Mouse (Mus musculus) hindbrain, embryonic 11.5 days (tissue): Measurements from ENCODE around the gene Gjd3. TPM values are rescaled to one million over a fixed set of nuclear protein-coding genes. Genes with fewer than 3 reads are reported as not detected.

ENCODE experiments used
- ATAC-seq: fragments of 200-750 bp; cut with Nextera tagmentation; 2 replicates; pipeline ENCODE4 v1.8.0; 2017; ENCODE audit warnings: mild to moderate bottlenecking, moderate TSS enrichment, moderate library complexity; ENCODE audit not compliant: low FRiP score
- DNase-seq: peaks from one replicate; pipeline ENCODE4 v3.0.0-alpha.2; 2015; ENCODE audit warnings: low spot score
- H3K27ac ChIP-seq: fragments of 300-500 bp; sonication (generic); 2 replicates; pipeline ENCODE4 v1.5.1; 2014; ENCODE audit warnings: mild to moderate bottlenecking, low read depth, low read length
- H3K27me3 ChIP-seq: fragments of 300-500 bp; sonication (generic); 2 replicates; pipeline ENCODE4 v1.6.1; 2014; ENCODE audit warnings: mild to moderate bottlenecking, low read length, moderate library complexity, mixed read lengths; ENCODE audit not compliant: control insufficient read depth, insufficient read depth
- H3K36me3 ChIP-seq: fragments of 300-500 bp; sonication (generic); 2 replicates; pipeline ENCODE4 v1.6.1; 2014; ENCODE audit warnings: mild to moderate bottlenecking, low read length, moderate library complexity, mixed read lengths; ENCODE audit not compliant: control insufficient read depth, insufficient read depth
- H3K4me1 ChIP-seq: fragments of 300-500 bp; sonication (generic); replicated peaks from 2 replicates; pipeline ENCODE4 v1.6.1; 2014; ENCODE audit warnings: low read length, mixed read lengths; ENCODE audit not compliant: control insufficient read depth, insufficient read depth
- H3K4me2 ChIP-seq: fragments of 300-500 bp; sonication (generic); replicated peaks from 2 replicates; pipeline ENCODE4 v1.6.1; 2014; ENCODE audit warnings: mild to moderate bottlenecking, low read depth, low read length
- H3K4me3 ChIP-seq: fragments of 300-500 bp; sonication (generic); 2 replicates; pipeline ENCODE4 v1.5.1; 2014; ENCODE audit warnings: low read depth, low read length
- H3K9ac ChIP-seq: fragments of 300-500 bp; sonication (generic); 2 replicates; pipeline ENCODE4 v1.6.1; 2014; ENCODE audit warnings: low read depth, low read length
- H3K9me3 ChIP-seq: fragments of 300-500 bp; sonication (generic); 2 replicates; pipeline ENCODE4 v1.6.1; 2016; ENCODE audit warnings: low read length; ENCODE audit not compliant: control insufficient read depth
- WGBS: fragments of 180-500 bp; shearing (Covaris S2); extraction: QIAGEN DNeasy Blood & Tissue Kit; methylation state at CpG from one replicate; pipeline ENCODE4 v1.1.7; 2014; 5-methylcytosine and 5-hydroxymethylcytosine counted together
- polyA plus RNA-seq: library from polyadenylated mRNA; unstranded; fragments of >200 nt; fragmentation: Nextera tagmentation; extraction: Ambion mirVana; gene quantifications from 2 replicates; pipeline ENCODE4 v1.2.1, GENCODE M21; 2014

Gene Gjd3
- polyA plus RNA-seq, 1 experiment from 2014 or later = 0.28 TPM

DNA sequence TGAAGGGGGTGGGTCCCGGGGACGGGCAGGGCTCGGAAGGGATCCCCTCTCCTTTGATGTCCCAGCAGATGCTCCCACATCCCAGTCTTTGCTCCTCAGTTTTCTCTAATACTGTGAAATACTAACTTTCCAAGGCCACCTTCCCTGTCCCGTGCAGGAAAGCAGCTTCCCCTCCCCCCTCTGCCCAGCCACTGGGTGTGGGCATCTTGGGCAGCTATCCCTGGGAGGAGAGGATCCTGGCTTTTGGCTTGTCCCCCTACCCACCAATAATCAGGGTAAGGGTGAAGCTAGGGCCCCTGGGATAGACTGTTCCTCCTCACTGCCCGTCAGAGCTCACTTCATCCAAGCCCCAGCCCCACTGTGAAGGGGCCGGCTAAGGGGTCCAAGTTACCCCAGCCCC, 8.6 kb downstream of the Gjd3 start:
- Histone ChIP-seq H3K4me2 (no peak overlapping the region), H3K4me1 (peaks cover 16% of the 10 kb centered on the region), H3K9ac (no peak overlapping the region), H3K4me3 (no peak overlapping the region), H3K27ac (no peak overlapping the region), H3K9me3 (no peaks in the 10 kb centered on the region), H3K36me3 (no peaks in the 10 kb centered on the region), H3K27me3 (no peaks in the 10 kb centered on the region)
- ATAC-seq = no peak
- WGBS = 81% methylated on average over 6 of the region's 6 CpGs
- no peak for DNase-seq

DNA sequence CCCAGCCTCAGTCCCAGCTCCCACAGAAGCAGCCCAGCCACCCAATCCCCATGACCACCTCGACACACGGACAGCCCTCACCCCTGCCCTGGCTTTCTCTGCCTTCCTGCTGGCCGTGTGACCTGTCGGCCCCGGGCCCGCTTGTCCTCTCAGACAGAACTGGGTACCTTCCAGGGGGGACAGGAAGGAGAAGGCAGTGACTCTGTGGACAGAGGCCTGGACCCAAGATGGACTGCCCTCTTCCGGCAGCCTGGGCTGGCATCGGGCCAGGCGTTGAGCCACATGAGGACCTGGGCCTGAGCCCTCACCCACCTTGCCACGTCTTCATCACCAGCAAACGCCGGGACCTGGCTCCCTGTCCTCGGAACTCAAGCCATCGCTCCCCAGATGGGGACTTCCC, 9.2 kb downstream of the Gjd3 start:
- 87% methylated on average over 14 of the region's 14 CpGs for WGBS
- Histone ChIP-seq H3K4me2 (no peak overlapping the region), H3K27me3 (no peaks in the 10 kb centered on the region), H3K9ac (no peak overlapping the region), H3K27ac (no peak overlapping the region), H3K9me3 (no peaks in the 10 kb centered on the region), H3K36me3 (no peaks in the 10 kb centered on the region), H3K4me1 (peaks cover 21% of the 10 kb centered on the region), H3K4me3 (no peak overlapping the region)
- ATAC-seq (no peak), DNase-seq (no peak)

DNA sequence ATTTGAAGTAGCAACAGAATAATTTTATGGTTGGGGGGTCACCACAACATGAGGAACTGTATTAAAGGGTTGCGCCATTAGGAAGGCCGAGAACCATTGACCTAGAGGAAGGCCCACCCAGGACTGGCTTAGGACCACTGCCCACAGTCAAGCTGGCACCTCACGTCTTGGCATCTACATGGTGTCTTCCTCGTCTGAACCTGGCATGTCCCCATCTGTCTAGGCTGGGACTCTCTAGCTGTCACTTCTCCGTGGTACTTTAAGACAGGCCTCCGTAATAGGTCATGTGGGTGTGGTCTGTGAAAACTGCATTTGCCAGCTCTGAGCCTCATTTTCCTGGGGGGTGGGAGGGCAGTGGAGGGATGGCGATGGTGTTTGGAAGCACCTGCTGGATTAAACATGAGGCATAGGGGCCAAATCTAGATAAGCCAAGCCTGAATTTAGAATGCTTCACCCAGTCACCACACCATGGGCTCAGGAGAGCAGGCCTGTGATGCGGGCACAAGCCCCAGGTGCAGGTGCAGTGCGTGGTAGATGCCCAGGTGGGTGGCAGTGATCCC, 9.9 kb downstream of the Gjd3 start:
- no peak overlapping the region for H3K4me3 ChIP-seq
- 93% methylated on average over 9 of the region's 9 CpGs for WGBS
- no peaks in the 10 kb centered on the region for H3K27me3 ChIP-seq

DNA sequence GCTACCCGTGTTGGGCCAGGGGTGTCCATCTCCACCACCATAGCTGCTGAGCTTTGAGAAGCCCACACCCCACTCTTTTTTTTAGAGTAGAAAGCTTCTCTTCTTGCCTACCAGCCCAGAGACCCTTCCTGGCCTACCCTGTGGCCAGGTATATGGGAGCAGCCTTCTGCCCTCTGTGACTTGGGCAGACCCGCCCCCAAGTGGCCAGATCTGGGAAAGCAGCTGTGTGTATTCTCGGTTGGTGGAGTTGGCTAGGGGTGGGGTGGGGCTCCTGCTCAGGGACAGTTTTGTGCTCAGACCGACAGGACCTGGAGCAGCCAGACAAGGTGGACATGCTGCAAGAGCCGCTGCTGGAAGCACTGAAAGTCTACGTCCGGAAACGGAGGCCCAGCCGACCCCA, 10.6 kb downstream of the Gjd3 start:
- WGBS = 55% methylated on average over 9 of the region's 9 CpGs
- Histone ChIP-seq H3K27ac (0 out of 2 replicates have a peak overlapping the region, but pooled peaks have one; percentile 2), H3K9me3 (no peaks in the 10 kb centered on the region), H3K36me3 (no peaks in the 10 kb centered on the region), H3K4me1 (peaks cover 32% of the 10 kb centered on the region), H3K4me3 (no peak overlapping the region), H3K27me3 (no peaks in the 10 kb centered on the region), H3K4me2 (no peak overlapping the region), H3K9ac (no peak overlapping the region)
- no peak for ATAC-seq
- peak; percentile 88 for DNase-seq

More for the DNA sequence above, 9.9 kb downstream of the Gjd3 start:
- H3K4me2 ChIP-seq = no peak overlapping the region
- DNase-seq (no peak), ATAC-seq (no peak)
- H3K9me3 ChIP-seq = no peaks in the 10 kb centered on the region
- peaks cover 28% of the 10 kb centered on the region for H3K4me1 ChIP-seq
- H3K27ac ChIP-seq = no peak overlapping the region
- H3K9ac ChIP-seq = no peak overlapping the region
- no peaks in the 10 kb centered on the region for H3K36me3 ChIP-seq

DNA sequence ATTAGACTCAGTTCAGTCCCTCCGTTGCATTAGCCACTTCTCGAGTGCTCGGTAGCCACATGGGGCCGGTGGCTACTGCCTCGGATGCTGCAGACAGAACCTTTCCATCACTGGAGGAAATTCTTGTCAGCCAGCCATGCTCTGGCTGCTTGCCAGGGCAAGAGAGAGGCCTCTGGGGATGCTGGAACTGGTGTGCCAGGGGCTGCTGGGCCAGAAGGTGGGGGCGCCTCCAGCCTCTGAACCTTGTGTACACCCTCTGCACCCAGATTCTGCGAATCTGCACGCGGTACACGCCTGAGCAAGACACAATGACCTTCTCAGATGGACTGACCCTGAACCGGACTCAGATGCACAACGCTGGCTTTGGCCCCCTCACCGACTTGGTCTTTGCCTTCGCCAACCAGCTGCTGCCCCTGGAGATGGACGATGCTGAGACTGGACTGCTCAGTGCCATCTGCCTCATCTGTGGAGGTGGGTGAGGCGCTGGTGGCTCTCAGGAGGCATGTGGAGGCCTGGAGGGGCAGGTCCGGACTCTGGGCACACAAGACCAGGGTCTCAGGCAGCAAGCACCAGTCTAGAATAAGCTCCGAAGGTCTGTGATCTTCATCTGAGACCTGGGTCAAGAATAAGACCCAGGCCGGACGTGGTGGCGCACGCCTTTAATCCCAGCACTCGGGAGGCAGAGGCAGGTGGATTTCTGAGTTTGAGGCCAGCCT, 11.3 kb downstream of the Gjd3 start:
- peak; percentile 46 for DNase-seq
- H3K4me1 ChIP-seq = peaks cover 40% of the 10 kb centered on the region
- no peak overlapping the region for H3K4me3 ChIP-seq
- peak overlapping the region; percentile 26 for H3K4me2 ChIP-seq
- H3K27me3 ChIP-seq = no peaks in the 10 kb centered on the region
- H3K9me3 ChIP-seq = no peaks in the 10 kb centered on the region
- 70% methylated on average over 23 of the region's 23 CpGs for WGBS
- H3K9ac ChIP-seq = peak overlapping the region; percentile 46; the same call in 1 of the 2 replicates
- H3K27ac ChIP-seq = peak overlapping the region; percentile 99
- ATAC-seq = no peak
- H3K36me3 ChIP-seq = no peaks in the 10 kb centered on the region

DNA sequence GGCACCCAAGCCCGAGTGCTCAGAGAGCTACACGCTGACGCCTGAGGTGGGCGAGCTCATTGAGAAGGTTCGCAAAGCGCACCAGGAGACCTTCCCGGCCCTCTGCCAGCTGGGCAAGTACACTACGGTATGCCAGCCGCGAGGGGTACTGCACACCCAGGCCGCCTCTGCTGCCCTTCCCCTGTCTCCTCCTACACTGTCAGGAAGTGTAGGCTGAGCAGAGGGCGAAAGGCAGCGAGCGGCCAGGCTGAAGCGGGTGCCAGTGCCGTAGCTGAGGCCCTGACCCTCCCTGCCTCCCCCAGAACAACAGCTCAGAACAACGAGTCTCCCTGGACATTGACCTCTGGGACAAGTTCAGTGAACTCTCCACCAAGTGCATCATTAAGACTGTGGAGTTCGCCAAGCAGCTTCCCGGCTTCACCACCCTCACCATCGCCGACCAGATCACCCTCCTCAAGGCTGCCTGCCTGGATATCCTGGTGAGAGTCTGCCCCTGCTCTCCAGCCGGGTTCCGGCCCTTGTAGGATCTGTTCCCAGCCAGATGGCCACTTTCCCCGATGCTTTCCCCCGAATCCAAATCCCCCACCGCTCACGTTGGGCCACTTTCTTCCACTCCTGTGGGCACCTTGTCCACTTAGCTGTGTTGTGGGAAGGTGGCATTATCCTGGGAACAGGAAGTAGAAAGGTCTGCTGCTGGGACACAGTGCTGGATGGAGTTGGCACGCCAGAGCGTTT, 12.5 kb downstream of the Gjd3 start:
- DNase-seq (no peak), ATAC-seq (no peak)
- Histone ChIP-seq H3K4me2 (peak overlapping the region; percentile 60), H3K4me3 (peak overlapping the region; percentile 23), H3K27ac (peak overlapping the region; percentile 99), H3K36me3 (no peaks in the 10 kb centered on the region), H3K9ac (peak overlapping the region; percentile 32), H3K27me3 (no peaks in the 10 kb centered on the region), H3K9me3 (no peaks in the 10 kb centered on the region), H3K4me1 (peaks cover 50% of the 10 kb centered on the region)
- WGBS = 49% methylated on average over 29 of the region's 29 CpGs

DNA sequence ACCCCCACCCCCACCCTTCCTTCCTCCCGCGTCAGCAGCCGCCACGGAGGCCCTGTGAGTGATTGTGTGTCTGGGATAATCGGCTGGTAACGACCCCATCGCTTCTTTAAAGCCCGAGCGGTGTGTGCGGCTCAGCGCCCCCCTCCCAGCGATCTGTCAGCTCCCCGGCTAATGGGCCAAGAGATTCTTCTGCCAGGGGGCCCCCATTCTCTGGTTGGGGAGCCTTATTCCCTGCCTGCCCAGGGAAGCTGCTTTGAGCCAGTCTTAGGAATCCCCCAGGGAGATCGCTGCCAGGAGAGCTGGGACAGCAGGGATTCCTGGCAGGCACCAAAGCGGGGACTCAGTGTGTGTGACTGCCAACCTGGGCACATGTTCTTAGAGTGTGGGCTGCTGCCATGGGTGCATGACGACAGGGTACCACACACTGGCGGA, 13.3 kb downstream of the Gjd3 start:
- peak overlapping the region; percentile 99 for H3K27ac ChIP-seq
- H3K4me2 ChIP-seq = peak overlapping the region; percentile 60
- WGBS = 18% methylated on average over 16 of the region's 17 CpGs
- no peaks in the 10 kb centered on the region for H3K27me3 ChIP-seq
- peak overlapping the region; percentile 32 for H3K9ac ChIP-seq
- no peaks in the 10 kb centered on the region for H3K36me3 ChIP-seq
- peak overlapping the region; percentile 23 for H3K4me3 ChIP-seq
- no peaks in the 10 kb centered on the region for H3K9me3 ChIP-seq
- ATAC-seq (peak; percentile 52), DNase-seq (peak; percentile 75)
- H3K4me1 ChIP-seq = peaks cover 59% of the 10 kb centered on the region

DNA sequence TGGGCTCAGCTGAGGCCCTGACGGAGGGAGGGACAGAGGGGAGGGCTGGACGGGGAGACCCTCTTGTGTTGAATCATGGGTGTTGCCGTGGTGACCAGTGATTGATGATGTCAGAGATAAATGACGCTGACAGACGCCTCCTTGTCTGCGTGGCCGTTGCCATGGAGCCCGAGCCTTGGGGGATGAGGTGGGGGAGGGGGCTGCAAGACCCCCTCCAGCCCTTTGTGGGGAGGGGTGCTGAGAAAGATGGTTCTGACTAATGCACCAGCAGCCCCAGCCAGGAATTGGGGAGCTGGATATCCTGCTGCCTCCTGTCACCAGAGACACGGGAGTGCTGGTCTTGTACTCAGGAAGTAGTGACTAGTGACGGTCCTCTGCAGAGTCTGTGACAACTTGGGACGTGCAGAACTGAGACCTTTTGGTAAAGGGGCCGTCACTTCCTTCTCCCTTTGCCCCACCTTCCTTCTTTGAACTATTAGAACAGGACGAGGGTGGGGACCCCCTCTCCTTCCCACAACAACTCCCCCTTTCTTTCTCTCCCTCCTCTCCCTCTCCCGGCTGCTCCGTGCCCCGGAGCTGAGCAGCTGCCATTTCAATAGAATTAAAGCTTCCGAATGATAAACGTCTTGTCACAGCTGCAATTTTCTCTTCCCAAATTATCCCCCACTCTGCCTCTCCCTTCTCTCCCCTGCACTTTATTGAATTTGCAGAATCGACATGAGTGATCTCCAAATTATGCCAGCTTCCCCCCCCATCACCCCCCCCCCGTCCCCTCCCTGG, 13.9 kb downstream of the Gjd3 start:
- Histone ChIP-seq H3K27me3 (no peaks in the 10 kb centered on the region), H3K4me3 (peak overlapping the region; percentile 23), H3K36me3 (no peaks in the 10 kb centered on the region), H3K9me3 (no peaks in the 10 kb centered on the region), H3K4me2 (peak overlapping the region; percentile 98), H3K9ac (peak overlapping the region; percentile 50), H3K27ac (peak overlapping the region; percentile 99), H3K4me1 (peaks cover 65% of the 10 kb centered on the region)
- DNase-seq = peak; percentile 93
- peak; percentile 72 for ATAC-seq
- 8% methylated on average over 20 of the region's 20 CpGs for WGBS
